Mouse (Mus musculus) limb, embryonic 13.5 days (tissue): ENCODE results near the gene Upk1a. TPM values are rescaled to one million over a fixed set of nuclear protein-coding genes. Genes with fewer than 3 reads are reported as not detected.
A peak's percentile ranks its signal among the peaks of the same experiment; 100 is the strongest.

Experiments
- ATAC-seq: fragments of 200-750 bp; cut with Nextera tagmentation; 2 replicates; pipeline ENCODE4 v1.8.0; 2017; ENCODE audit warnings: low read depth, moderate number of reproducible peaks, moderate TSS enrichment; ENCODE audit not compliant: low FRiP score
- H3K27ac ChIP-seq: fragments of 300-500 bp; sonication (generic); 2 replicates; pipeline ENCODE4 v1.5.1; 2015; ENCODE audit warnings: inconsistent platforms, mild to moderate bottlenecking, moderate library complexity
- H3K27me3 ChIP-seq: fragments of 300-500 bp; sonication (generic); 2 replicates; pipeline ENCODE4 v1.6.1; 2015; ENCODE audit warnings: mild to moderate bottlenecking, inconsistent platforms
- H3K36me3 ChIP-seq: fragments of 300-500 bp; sonication (generic); 2 replicates; pipeline ENCODE4 v1.6.1; 2015; ENCODE audit warnings: inconsistent platforms, mild to moderate bottlenecking, moderate library complexity
- H3K4me1 ChIP-seq: fragments of 300-500 bp; sonication (generic); 2 replicates; pipeline ENCODE4 v1.6.1; 2015; ENCODE audit warnings: inconsistent platforms
- H3K4me2 ChIP-seq: fragments of 300-500 bp; sonication (generic); replicated peaks from 2 replicates; pipeline ENCODE4 v1.6.1; 2015; ENCODE audit warnings: inconsistent platforms, mild to moderate bottlenecking, moderate library complexity
- H3K4me3 ChIP-seq: fragments of 300-500 bp; sonication (generic); 2 replicates; pipeline ENCODE4 v1.5.1; 2015; ENCODE audit warnings: moderate library complexity, mild to moderate bottlenecking, inconsistent platforms
- H3K9ac ChIP-seq: fragments of 300-500 bp; sonication (generic); 2 replicates; pipeline ENCODE4 v1.6.1; 2015; ENCODE audit warnings: mild to moderate bottlenecking, inconsistent platforms
- H3K9me3 ChIP-seq: fragments of 300-500 bp; sonication (generic); 2 replicates; pipeline ENCODE4 v1.6.1; 2016; ENCODE audit warnings: inconsistent platforms
- WGBS: fragments of 180-500 bp; shearing (Covaris S2); methylation state at CpG from one replicate; pipeline ENCODE4 v1.1.7; 2015; 5-methylcytosine and 5-hydroxymethylcytosine counted together
- polyA plus RNA-seq: library from polyadenylated mRNA; unstranded; fragments of >200 nt; fragmentation: Nextera tagmentation; extraction: Ambion mirVana; gene quantifications from 2 replicates; pipeline ENCODE4 v1.2.1, GENCODE M21; 2015

The Upk1a gene
- polyA plus RNA-seq, 1 experiment from 2014 or later, result 1.7 TPM

- H3K4me1 ChIP-seq, result peaks cover 22% of the 10 kb centered on the region
- no peaks in the 10 kb centered on the region for H3K9me3 ChIP-seq
- WGBS, result under 1% methylated on average over 44 of the region's 67 CpGs
- 0 out of 2 replicates have a peak, but pooled peaks cover 2% of the 10 kb centered on the region for H3K27me3 ChIP-seq
- H3K9ac ChIP-seq, result peak overlapping the region; percentile 99
- peak; percentile 22 for ATAC-seq
- H3K27ac ChIP-seq, result peak overlapping the region; percentile 93
- peak overlapping the region; percentile 97 for H3K4me3 ChIP-seq
- peaks cover 38% of the 10 kb centered on the region for H3K36me3 ChIP-seq
- H3K4me2 ChIP-seq, result peak overlapping the region; percentile 96
Observed at GRCm38 (mm10) chr7:30587842-30588667, 24.6 kb downstream of the Upk1a start.

- peak overlapping the region; percentile 96 for H3K4me2 ChIP-seq
- WGBS, result 90% methylated on average over 28 of the region's 28 CpGs
- H3K4me1 ChIP-seq, result peaks cover 22% of the 10 kb centered on the region
- no peaks in the 10 kb centered on the region for H3K27me3 ChIP-seq
- H3K9me3 ChIP-seq, result no peaks in the 10 kb centered on the region
- peak overlapping the region; percentile 97 for H3K4me3 ChIP-seq
- peaks cover 53% of the 10 kb centered on the region for H3K36me3 ChIP-seq
- ATAC-seq, result no peak
- H3K27ac ChIP-seq, result no peak overlapping the region
- peak overlapping the region; percentile 99 for H3K9ac ChIP-seq
Observed at GRCm38 (mm10) chr7:30586455-30587020, 26.1 kb downstream of the Upk1a start.

GRCm38 (mm10) chr7:30585170-30585569 lies 27.5 kb downstream of the Upk1a start:
- H3K27me3 ChIP-seq, result no peaks in the 10 kb centered on the region
- WGBS, result 93% methylated on average over 7 of the region's 7 CpGs
- no peak overlapping the region for H3K4me3 ChIP-seq
- H3K36me3 ChIP-seq, result peaks cover 67% of the 10 kb centered on the region
- peaks cover 20% of the 10 kb centered on the region for H3K4me1 ChIP-seq
- ATAC-seq, result no peak
- no peaks in the 10 kb centered on the region for H3K9me3 ChIP-seq
- H3K9ac ChIP-seq, result no peak overlapping the region
- no peak overlapping the region for H3K4me2 ChIP-seq
- H3K27ac ChIP-seq, result no peak overlapping the region

- no peak overlapping the region for H3K9ac ChIP-seq
- H3K9me3 ChIP-seq, result no peaks in the 10 kb centered on the region
- 94% methylated on average over 10 of the region's 10 CpGs for WGBS
- no peaks in the 10 kb centered on the region for H3K27me3 ChIP-seq
- no peak overlapping the region for H3K4me2 ChIP-seq
- H3K4me1 ChIP-seq, result peaks cover 13% of the 10 kb centered on the region
- ATAC-seq, result no peak
- H3K4me3 ChIP-seq, result no peak overlapping the region
- H3K36me3 ChIP-seq, result peaks cover 75% of the 10 kb centered on the region
- H3K27ac ChIP-seq, result no peak overlapping the region
Observed at GRCm38 (mm10) chr7:30584339-30584738, 28.3 kb downstream of the Upk1a start.

- H3K9me3 ChIP-seq, result no peaks in the 10 kb centered on the region
- no peak overlapping the region for H3K4me2 ChIP-seq
- H3K36me3 ChIP-seq, result peaks cover 100% of the 10 kb centered on the region
- no peak for ATAC-seq
- no peaks in the 10 kb centered on the region for H3K27me3 ChIP-seq
- peaks cover 1% of the 10 kb centered on the region for H3K4me1 ChIP-seq
- no peak overlapping the region for H3K27ac ChIP-seq
- WGBS, result 94% methylated on average over 16 of the region's 16 CpGs
- no peak overlapping the region for H3K4me3 ChIP-seq
- H3K9ac ChIP-seq, result no peak overlapping the region
Observed at GRCm38 (mm10) chr7:30581547-30581946, 31.1 kb downstream of the Upk1a start.

DNA sequence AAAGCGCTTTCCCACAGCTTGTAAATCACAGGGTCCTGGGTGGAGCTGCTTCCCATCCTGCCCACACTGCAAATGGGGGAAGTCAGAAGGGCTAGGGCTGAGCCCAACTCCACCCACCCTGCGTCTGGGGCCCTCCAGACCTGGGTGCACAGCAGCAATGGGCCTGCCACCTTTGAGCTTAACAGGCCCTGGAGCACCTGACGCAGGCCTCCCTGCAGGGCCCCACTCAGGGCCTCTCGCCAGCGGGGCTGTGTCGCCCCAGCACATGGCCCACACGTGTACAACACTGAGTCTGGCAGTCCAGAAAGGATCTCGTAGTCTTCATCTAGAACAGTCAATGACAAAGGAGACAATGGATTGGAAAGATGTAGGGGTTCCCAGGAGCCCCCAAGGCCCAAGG lies 32.7 kb downstream of the Upk1a start:
- no peak overlapping the region for H3K4me3 ChIP-seq
- WGBS, result 92% methylated on average over 8 of the region's 8 CpGs

DNA sequence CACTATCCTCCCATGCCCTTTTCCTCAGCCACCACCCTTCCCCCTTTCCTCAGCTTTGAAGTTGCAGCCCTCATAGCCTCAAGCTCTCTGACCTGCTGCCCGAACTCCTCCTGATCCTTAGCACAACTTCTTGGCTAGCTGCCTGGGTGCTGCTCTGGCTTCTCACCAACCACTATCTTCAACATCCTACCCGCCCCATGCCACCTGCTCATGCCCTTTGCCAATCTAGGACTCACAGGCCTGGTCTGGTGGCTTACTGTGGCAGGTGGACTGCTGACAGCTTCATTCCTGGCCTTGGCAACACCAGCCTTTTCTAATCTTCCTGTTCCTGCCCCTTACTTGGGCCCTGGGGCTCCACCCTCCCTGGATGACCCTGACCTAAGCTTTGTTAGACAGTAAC lies 39.7 kb downstream of the Upk1a start:
- WGBS, result 87% methylated on average over 2 of the region's 2 CpGs
- Histone ChIP-seq H3K36me3 (peaks cover 97% of the 10 kb centered on the region), H3K4me1 (no peaks in the 10 kb centered on the region), H3K9ac (no peak overlapping the region), H3K4me2 (no peak overlapping the region), H3K27me3 (no peaks in the 10 kb centered on the region), H3K27ac (no peak overlapping the region), H3K9me3 (no peaks in the 10 kb centered on the region), H3K4me3 (no peak overlapping the region)
- ATAC-seq, result no peak

More for the DNA sequence above, 32.7 kb downstream of the Upk1a start:
- H3K27ac ChIP-seq, result no peak overlapping the region
- H3K4me2 ChIP-seq, result no peak overlapping the region
- H3K9ac ChIP-seq, result no peak overlapping the region
- H3K9me3 ChIP-seq, result no peaks in the 10 kb centered on the region
- peaks cover 100% of the 10 kb centered on the region for H3K36me3 ChIP-seq
- no peak for ATAC-seq
- no peaks in the 10 kb centered on the region for H3K27me3 ChIP-seq
- H3K4me1 ChIP-seq, result no peaks in the 10 kb centered on the region

DNA sequence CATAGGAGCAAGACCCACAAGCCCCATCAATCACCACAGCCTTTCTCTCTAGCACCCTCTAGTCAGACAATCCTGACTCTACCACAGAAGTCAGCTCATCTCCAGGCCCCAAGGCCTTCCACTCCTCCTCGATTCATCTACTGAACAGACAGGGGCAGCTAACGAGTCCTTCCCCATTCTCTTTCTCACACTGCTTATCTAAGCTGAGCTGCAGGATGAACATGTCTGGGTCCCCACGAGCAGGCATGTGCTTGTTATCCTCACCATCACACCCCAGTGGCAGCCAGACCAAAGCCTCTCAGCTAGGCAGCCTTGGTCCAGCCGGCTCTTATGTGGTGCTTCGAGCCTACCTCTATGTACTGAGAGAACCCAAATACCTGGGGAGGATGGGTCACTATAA lies 40.3 kb downstream of the Upk1a start:
- H3K4me2 ChIP-seq, result no peak overlapping the region
- H3K27ac ChIP-seq, result no peak overlapping the region
- H3K4me1 ChIP-seq, result no peaks in the 10 kb centered on the region
- no peak overlapping the region for H3K9ac ChIP-seq
- no peak overlapping the region for H3K4me3 ChIP-seq
- no peaks in the 10 kb centered on the region for H3K9me3 ChIP-seq
- 91% methylated on average over 5 of the region's 5 CpGs for WGBS
- no peaks in the 10 kb centered on the region for H3K27me3 ChIP-seq
- peaks cover 95% of the 10 kb centered on the region for H3K36me3 ChIP-seq
- no peak for ATAC-seq

- H3K27ac ChIP-seq, result no peak overlapping the region
- no peak overlapping the region for H3K9ac ChIP-seq
- H3K4me1 ChIP-seq, result peaks cover 7% of the 10 kb centered on the region
- peaks cover 70% of the 10 kb centered on the region for H3K36me3 ChIP-seq
- no peaks in the 10 kb centered on the region for H3K9me3 ChIP-seq
- no peak for ATAC-seq
- H3K4me2 ChIP-seq, result no peak overlapping the region
- H3K4me3 ChIP-seq, result no peak overlapping the region
- H3K27me3 ChIP-seq, result no peaks in the 10 kb centered on the region
- WGBS, result 91% methylated on average over 11 of the region's 11 CpGs
Observed at GRCm38 (mm10) chr7:30567555-30567954, 45.1 kb downstream of the Upk1a start.

GRCm38 (mm10) chr7:30566033-30566432 lies 46.6 kb downstream of the Upk1a start:
- Histone ChIP-seq H3K4me3 (no peak overlapping the region), H3K9ac (no peak overlapping the region), H3K9me3 (no peaks in the 10 kb centered on the region), H3K4me2 (no peak overlapping the region), H3K36me3 (peaks cover 58% of the 10 kb centered on the region), H3K27me3 (no peaks in the 10 kb centered on the region), H3K27ac (no peak overlapping the region), H3K4me1 (peaks cover 16% of the 10 kb centered on the region)
- no peak for ATAC-seq
- 93% methylated on average over 9 of the region's 9 CpGs for WGBS

GRCm38 (mm10) chr7:30564970-30565571 lies 47.6 kb downstream of the Upk1a start, which contains the start of gene Igflr1:
Gene Igflr1 (plus strand): TSS chr7:30565427.
- H3K27ac ChIP-seq, result no peak within 1 kb of the TSS; the same call in 1 of the 2 replicates
- H3K27me3 ChIP-seq, result no peaks in the 10 kb centered on the region
- H3K36me3 ChIP-seq, result peaks cover 48% of the 10 kb centered on the region
- no peaks in the 10 kb centered on the region for H3K9me3 ChIP-seq
- H3K4me1 ChIP-seq, result peaks cover 19% of the 10 kb centered on the region
- ATAC-seq, result no peak
- peak within 1 kb of the TSS; percentile 82 for H3K4me2 ChIP-seq
- 96% methylated on average over 12 of the region's 12 CpGs for WGBS
- no peak within 1 kb of the TSS for H3K9ac ChIP-seq
- peak within 1 kb of the TSS; percentile 74; the same call in 1 of the 2 replicates for H3K4me3 ChIP-seq

- H3K4me2 ChIP-seq, result peak overlapping the region; percentile 82
- ATAC-seq, result no peak
- WGBS, result 20% methylated on average over 6 of the region's 6 CpGs
Observed at GRCm38 (mm10) chr7:30563906-30564280, 48.8 kb downstream of the Upk1a start.

More at GRCm38 (mm10) chr7:30563906-30564280, 48.8 kb downstream of the Upk1a start:
- Histone ChIP-seq H3K9me3 (no peaks in the 10 kb centered on the region), H3K27me3 (no peaks in the 10 kb centered on the region), H3K4me1 (peaks cover 25% of the 10 kb centered on the region), H3K27ac (peak overlapping the region; percentile 97; the same call in 1 of the 2 replicates), H3K36me3 (peaks cover 36% of the 10 kb centered on the region), H3K9ac (peak overlapping the region; percentile 81), H3K4me3 (peak overlapping the region; percentile 74)
